Mouse (Mus musculus): ENCODE data around the gene Cit.
"Not testable (repeated sequence)": the region's sequence is repeated elsewhere in the genome, so short reads cannot be mapped to it uniquely, and the experiment has no call there.

Gene Cit

GRCm38 (mm10) chr5:115844766-115845634 lies at the start of gene Cit:
Gene Cit, plus strand, starts transcription at chr5:115845278.
- CTCF ChIA-PET, result no interaction called here

- CTCF ChIA-PET, result no interaction called here
Observed at GRCm38 (mm10) chr5:115799016-115799894, 45.8 kb upstream of the Cit start.

GRCm38 (mm10) chr5:115799895-115800232 lies 45.2 kb upstream of the Cit start:
- CTCF ChIA-PET, result no interaction called here

- CTCF ChIA-PET, result no interaction called here
Observed at GRCm38 (mm10) chr5:115812262-115812661, 32.8 kb upstream of the Cit start.

GRCm38 (mm10) chr5:115817022-115817421 lies 28.1 kb upstream of the Cit start:
- CTCF ChIA-PET, result no interaction called here

GRCm38 (mm10) chr5:115817655-115818054 lies 27.4 kb upstream of the Cit start:
- CTCF ChIA-PET, result not testable (repeated sequence)

GRCm38 (mm10) chr5:115819966-115820365 lies 25.1 kb upstream of the Cit start:
- CTCF ChIA-PET, result no interaction called here

- CTCF ChIA-PET, result no interaction called here
Observed at GRCm38 (mm10) chr5:115821200-115821599, 23.9 kb upstream of the Cit start.

- CTCF ChIA-PET, result no interaction called here
Observed at GRCm38 (mm10) chr5:115821910-115822309, 23.2 kb upstream of the Cit start.

- CTCF ChIA-PET, result no interaction called here
Observed at GRCm38 (mm10) chr5:115832754-115833153, 12.3 kb upstream of the Cit start.

- CTCF ChIA-PET, result not testable (repeated sequence)
Observed at GRCm38 (mm10) chr5:115833806-115834205, 11.3 kb upstream of the Cit start.

- CTCF ChIA-PET, result no interaction called here
Observed at GRCm38 (mm10) chr5:115835291-115835690, 9.8 kb upstream of the Cit start.

- CTCF ChIA-PET, result no interaction called here
Observed at GRCm38 (mm10) chr5:115838059-115838458, 7.0 kb upstream of the Cit start.

GRCm38 (mm10) chr5:115840453-115840852 lies 4.6 kb upstream of the Cit start:
- CTCF ChIA-PET, result no interaction called here

GRCm38 (mm10) chr5:115840946-115841775 lies 3.9 kb upstream of the Cit start:
- CTCF ChIA-PET, result interaction anchor here (0.6 kb wide), 1 partner anchor 48 kb away, joined by 3 read pairs; no protein-coding TSS in a partner anchor

- CTCF ChIA-PET, result no interaction called here
Observed at GRCm38 (mm10) chr5:115844368-115844765, 711 bp upstream of the Cit start.

- CTCF ChIA-PET, result no interaction called here
Observed at GRCm38 (mm10) chr5:115845635-115846174, 627 bp downstream of the Cit start.

- CTCF ChIA-PET, result no interaction called here
Observed at GRCm38 (mm10) chr5:115847166-115847565, 2.1 kb downstream of the Cit start.

- CTCF ChIA-PET, result no interaction called here
Observed at GRCm38 (mm10) chr5:115848463-115848862, 3.4 kb downstream of the Cit start.

- CTCF ChIA-PET, result no interaction called here
Observed at GRCm38 (mm10) chr5:115849263-115849829, 4.3 kb downstream of the Cit start.

- CTCF ChIA-PET, result no interaction called here
Observed at GRCm38 (mm10) chr5:115850250-115851028, 5.4 kb downstream of the Cit start.

Measured in spleen, embryonic (tissue).